Mouse (Mus musculus): ENCODE results near the gene Sppl2c.

The Sppl2c gene

GRCm38 (mm10) chr11:104186135-104186836 is at the start of gene Sppl2c:
Sppl2c (plus strand) TSS chr11:104186327.
- DNase-seq, result no peak

- no peak for DNase-seq
These were observed 47.2 kb upstream of the Sppl2c start for GRCm38 (mm10) chr11:104138976-104139375.

- no peak for DNase-seq
These were observed 41.2 kb upstream of the Sppl2c start for GRCm38 (mm10) chr11:104144930-104145329.

- DNase-seq, result peak; percentile 63
These were observed 37.3 kb upstream of the Sppl2c start for GRCm38 (mm10) chr11:104148787-104149186.

- no peak for DNase-seq
These were observed 35.2 kb upstream of the Sppl2c start for GRCm38 (mm10) chr11:104150911-104151310.

- DNase-seq, result no peak
These were observed 31.8 kb upstream of the Sppl2c start for GRCm38 (mm10) chr11:104154332-104154731.

DNA sequence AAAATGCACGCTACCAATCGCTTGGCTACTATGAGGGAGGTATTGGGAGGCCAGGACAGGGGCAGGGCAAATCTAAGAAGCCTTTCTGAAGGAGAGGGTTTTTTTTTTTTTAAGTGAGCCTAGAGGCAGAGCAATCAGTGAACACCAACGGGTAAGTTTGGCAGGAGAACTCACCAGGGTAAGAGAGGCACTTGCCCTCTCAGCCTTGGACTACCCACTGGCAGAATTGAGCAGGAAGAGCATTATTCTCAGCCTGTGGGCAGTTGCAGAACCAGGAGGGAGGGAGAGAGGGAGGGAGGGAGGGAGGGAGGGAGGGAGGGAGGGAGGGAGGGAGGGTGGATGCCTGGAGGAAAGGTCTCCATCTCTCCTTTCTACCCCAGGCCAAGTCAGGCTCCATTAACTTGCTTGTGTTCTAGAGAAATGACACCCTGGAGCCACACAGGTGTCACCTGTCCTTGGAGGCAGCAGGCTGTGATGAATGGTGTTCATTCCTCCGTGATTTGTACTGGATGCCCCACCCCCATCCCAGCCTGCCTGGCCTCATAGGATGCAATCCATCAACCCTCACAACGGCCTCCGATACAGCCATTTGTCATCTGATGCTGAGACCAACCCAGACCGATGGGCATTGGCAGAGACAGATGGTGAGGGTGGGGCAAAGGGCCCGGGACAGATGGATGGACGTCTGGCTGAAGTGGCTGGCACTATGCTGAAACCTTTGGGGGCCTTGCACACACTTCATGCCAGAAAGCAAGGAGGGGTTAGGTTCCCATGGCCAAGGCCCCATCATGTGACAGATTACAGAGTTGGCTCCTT is 31.1 kb upstream of the Sppl2c start:
- peak; percentile 93 for DNase-seq

DNA sequence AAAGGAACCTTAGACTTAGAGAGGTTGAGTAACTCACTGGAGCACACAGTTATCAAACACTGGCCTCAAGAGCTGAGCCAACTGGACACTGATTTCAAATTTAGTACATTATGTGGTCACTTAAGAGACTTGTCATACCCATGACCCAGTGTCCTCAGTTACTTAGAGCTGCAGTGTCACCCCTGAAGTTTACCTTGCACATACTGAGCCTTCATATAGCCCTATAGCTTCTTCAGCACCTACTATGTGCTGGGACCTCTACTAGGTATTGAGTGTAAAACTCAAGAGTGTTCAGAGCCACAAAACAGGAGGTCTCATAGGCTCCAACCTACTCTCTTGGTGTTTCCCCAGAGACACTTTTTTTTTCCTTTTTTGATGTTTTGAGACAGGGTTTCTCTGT is 30.2 kb upstream of the Sppl2c start:
- DNase-seq, result no peak

- DNase-seq, result peak; percentile 46
These were observed 29.7 kb upstream of the Sppl2c start for GRCm38 (mm10) chr11:104156391-104156790.

DNA sequence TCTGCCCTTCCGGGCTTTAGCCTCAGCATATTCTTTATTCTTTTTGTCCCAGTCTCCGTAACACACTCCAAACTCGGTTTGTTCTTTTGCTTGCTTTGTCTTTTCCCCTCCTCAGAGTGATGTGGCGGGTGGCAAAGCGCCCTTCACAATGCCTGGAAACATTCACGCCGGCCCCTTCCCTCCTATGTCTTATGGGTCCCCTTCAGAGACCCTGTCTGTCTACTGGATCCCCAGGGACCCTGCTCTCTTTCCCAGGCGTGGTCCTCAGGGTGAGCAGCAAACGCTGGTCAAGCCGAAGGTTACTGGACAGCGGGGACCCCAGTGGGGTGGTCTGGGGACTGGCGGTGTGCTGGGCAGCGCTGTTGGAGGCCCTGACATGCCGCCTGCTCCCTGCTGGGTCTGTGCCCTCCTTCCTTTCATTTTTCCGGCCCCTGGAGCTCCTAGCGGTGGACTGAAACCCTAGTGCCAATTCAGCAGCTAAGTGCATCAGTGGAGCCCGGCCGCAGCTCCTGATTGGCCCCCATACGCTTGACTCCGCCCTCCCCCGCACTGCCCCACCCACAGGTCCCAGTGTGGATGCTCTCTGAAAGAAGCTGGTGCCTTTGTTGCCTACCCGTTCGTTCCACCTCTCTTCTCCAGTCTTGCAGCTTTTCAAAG is 28.4 kb upstream of the Sppl2c start:
- DNase-seq, result peak; percentile 89

- DNase-seq, result no peak
These were observed 27.7 kb upstream of the Sppl2c start for GRCm38 (mm10) chr11:104158260-104158907.

DNA sequence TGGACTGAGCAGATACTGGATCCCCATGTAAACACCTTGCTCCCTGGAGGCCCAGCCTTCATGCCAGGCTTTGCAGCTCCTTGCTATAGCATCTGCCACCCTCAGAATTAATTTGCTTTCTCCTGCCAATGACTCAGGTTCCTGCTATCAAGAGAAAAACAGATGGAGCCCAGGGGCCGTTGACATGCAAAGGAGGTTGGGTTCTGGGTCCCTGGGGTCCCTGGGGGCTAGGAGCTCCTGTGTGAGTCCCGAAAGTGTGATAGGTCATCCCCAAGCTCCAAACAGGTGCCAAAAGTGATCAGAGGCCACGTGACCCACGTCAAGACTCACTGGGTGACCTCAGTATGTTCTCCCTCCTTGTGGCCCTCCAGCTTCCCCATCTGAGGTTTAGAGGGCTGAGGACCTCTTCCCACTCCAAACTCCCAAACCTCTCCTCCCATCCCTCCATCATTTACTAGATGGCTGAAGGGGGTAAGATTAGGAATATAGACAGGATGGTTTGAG is 26.3 kb upstream of the Sppl2c start:
- no peak for DNase-seq

DNA sequence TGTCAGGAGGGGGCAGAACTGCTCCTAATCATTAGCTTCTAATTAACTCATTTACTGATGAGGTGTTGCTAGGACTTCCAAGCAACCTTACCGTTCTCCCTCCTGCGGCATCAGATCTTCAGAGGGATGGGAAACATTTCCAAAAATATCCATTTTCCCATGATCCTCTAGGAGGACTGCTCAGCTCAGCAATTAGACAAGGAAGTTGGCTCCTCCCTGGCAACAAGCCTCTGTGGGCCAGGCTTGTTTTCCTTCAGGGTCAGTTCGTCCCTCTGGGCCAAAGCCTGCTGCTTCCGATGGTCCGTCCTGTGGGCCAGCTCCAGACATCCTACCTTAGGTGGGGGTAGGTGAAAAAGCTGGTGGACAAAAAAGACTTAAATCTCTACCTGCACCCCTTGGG is 25.0 kb upstream of the Sppl2c start:
- DNase-seq, result peak; percentile 46

- no peak for DNase-seq
These were observed 21.9 kb upstream of the Sppl2c start for GRCm38 (mm10) chr11:104164257-104164656.

DNA sequence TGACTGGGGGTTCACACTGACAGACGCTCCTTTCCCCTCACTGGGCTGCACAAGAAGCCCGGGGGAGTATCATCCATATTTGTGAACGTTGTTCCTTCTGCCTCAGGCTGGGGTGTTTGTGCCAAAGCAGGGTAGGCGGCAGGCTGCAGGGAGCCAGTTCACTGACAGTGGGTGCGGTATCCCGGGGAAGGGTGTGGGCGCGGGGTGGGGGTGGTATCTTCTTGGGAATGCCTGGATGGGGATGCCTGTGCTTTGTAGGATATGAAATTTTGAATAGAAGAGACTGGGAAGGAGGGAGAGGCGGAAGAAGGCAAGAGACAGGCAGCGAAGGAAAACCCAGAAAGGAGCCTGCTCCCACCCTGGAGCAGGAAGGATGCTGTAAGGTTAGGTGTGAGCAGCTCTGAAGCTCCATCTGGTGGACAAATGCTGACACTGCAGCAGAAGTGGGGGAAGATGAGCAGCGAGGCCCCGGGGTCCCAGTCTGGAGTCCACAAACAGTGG is 14.8 kb upstream of the Sppl2c start:
- DNase-seq, result peak; percentile 88

DNA sequence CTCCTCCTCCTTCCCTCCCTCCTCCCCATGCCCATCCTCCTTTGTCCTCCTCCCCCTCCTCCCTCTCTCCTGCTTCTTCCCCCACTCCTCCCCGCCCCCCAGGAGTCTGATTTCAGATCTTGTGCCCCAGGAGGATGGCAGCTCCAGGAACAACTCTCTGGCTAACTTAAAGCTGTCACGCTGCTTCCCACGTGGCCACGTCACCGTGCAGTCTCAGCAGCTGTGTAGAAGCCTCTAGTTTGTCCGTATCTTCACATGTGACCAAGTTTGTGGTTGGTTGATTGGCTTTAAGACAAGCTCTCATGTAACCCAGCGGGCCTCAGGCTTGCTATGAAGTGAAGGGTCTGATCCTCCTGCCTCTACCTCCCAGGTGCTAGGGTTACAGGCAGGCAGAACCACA is 7.2 kb upstream of the Sppl2c start:
- DNase-seq, result no peak

GRCm38 (mm10) chr11:104179804-104180203 is 6.3 kb upstream of the Sppl2c start:
- DNase-seq, result no peak

DNA sequence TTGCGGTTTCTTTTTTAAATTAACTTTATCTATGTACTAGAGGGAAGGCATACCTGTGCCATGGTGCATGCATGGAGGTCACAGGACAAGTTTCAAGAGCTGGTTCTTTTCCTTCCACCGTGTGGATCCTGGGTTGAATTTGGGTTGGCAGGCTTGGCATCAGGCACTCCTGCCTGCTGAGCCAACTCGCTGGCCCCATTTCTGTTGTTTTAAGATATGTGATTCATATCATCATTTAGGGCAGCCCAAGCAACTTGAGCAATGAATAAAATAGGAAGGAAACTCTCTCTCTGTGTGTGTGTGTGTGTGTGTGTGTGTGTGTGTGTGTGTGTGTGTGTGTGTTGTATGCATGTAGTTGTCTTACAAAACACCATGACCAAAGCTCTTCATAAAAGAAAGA is 4.0 kb upstream of the Sppl2c start:
- no peak for DNase-seq

DNA sequence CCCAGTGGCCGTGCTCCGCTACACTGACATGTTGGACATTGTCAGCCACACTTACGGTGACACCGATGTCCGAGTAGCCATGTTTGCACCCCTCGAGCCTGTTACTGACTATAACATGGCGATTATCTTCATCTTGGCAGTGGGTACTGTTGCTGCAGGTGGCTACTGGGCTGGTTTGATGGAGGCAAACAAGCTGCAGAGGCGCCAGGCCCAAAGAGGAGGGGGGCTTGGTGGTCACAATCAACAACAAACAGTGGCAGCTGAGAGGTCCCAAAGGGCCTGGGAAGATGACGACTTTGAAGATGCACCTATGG is 667 bp downstream of the Sppl2c start:
- DNase-seq, result peak; percentile 25

- peak; percentile 52 for DNase-seq
These were observed 1.6 kb downstream of the Sppl2c start for GRCm38 (mm10) chr11:104187766-104188165.

- DNase-seq, result peak; percentile 93
These were observed 3.9 kb downstream of the Sppl2c start for GRCm38 (mm10) chr11:104190008-104190407.

GRCm38 (mm10) chr11:104195382-104195781 is 9.3 kb downstream of the Sppl2c start:
- no peak for DNase-seq

DNA sequence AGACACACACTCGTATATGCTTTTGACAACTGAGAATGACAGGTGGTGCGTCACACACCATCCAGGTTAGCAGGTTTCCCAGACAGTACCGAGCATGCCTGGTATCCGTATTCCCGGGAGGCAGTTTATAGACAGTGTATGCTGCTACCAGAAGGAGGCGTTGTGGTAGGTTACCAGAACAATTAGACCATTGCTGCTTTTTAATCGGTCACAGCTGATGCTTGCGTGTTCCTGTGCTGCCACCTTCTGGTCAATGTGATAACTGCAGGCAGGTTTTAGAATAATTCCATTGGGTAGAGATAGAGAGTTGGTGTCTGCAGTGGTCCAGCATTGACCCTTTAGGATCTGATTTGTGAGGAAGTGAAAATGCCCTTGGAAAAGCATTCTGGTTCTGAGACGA is 9.7 kb downstream of the Sppl2c start:
- peak; percentile 96 for DNase-seq

Data from cerebellum, adult 8-10 months (tissue).